Mouse (Mus musculus): Measurements from ENCODE around the gene Bcl2l14. TPM values are rescaled to one million over a fixed set of nuclear protein-coding genes. Genes with fewer than 3 reads are reported as not detected.

The Bcl2l14 gene
- polyA plus RNA-seq, 1 experiment from 2014 or later: not detected

GRCm38 (mm10) chr6:134454093-134454492, 58.0 kb downstream of the Bcl2l14 start:
- Histone ChIP-seq H3K4me2 (no peak overlapping the region), H3K36me3 (peaks cover 89% of the 10 kb centered on the region), H3K27me3 (no peaks in the 10 kb centered on the region), H3K27ac (replicated peaks) (no peak overlapping the region), H3K9me3 (no peaks in the 10 kb centered on the region), H3K9ac (no peak overlapping the region), H3K4me3 (no peak overlapping the region), H3K4me1 (replicated peaks) (peaks cover 5% of the 10 kb centered on the region)
- WGBS: 100% methylated on average over 1 of the region's 1 CpGs
- no peak for ATAC-seq (ENCODE audit: low read depth)

DNA sequence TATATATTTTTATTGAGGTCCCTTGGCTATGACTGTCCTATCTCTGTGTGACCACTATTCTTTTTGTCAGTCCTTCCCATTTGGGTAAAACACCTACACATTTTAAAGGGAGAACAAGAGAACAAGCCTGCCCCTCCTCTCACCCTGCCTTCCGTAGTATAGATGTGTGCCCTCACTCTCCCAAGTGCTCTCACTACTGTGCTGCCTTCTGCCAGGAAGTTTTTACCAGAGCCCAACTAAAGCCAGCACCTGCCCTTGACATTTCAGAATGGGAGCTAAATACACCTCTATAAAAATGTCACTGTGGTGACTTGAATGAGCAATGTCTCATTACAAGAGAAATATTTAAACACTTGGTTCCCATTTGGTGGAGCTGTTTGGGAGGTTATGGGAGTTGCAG, 62.3 kb downstream of the Bcl2l14 start:
- no peak overlapping the region for H3K27ac ChIP-seq (replicated peaks)
- H3K4me1 ChIP-seq (replicated peaks): no peaks in the 10 kb centered on the region
- H3K9ac ChIP-seq: no peak overlapping the region
- no peak overlapping the region for H3K4me2 ChIP-seq
- H3K36me3 ChIP-seq: peaks cover 88% of the 10 kb centered on the region
- WGBS: 93% methylated on average over 1 of the region's 1 CpGs
- no peaks in the 10 kb centered on the region for H3K9me3 ChIP-seq
- ATAC-seq (ENCODE audit: low read depth): no peak
- H3K4me3 ChIP-seq: no peak overlapping the region
- H3K27me3 ChIP-seq: no peaks in the 10 kb centered on the region

- H3K36me3 ChIP-seq: peaks cover 79% of the 10 kb centered on the region
- no peaks in the 10 kb centered on the region for H3K27me3 ChIP-seq
- no peak overlapping the region for H3K4me3 ChIP-seq
- H3K9me3 ChIP-seq: no peaks in the 10 kb centered on the region
- 87% methylated on average over 6 of the region's 6 CpGs for WGBS
- H3K4me1 ChIP-seq (replicated peaks): no peaks in the 10 kb centered on the region
- H3K27ac ChIP-seq (replicated peaks): no peak overlapping the region
- no peak overlapping the region for H3K4me2 ChIP-seq
- no peak overlapping the region for H3K9ac ChIP-seq
- ATAC-seq (ENCODE audit: low read depth): no peak
These were observed 65.1 kb downstream of the Bcl2l14 start for GRCm38 (mm10) chr6:134461175-134461574.

DNA sequence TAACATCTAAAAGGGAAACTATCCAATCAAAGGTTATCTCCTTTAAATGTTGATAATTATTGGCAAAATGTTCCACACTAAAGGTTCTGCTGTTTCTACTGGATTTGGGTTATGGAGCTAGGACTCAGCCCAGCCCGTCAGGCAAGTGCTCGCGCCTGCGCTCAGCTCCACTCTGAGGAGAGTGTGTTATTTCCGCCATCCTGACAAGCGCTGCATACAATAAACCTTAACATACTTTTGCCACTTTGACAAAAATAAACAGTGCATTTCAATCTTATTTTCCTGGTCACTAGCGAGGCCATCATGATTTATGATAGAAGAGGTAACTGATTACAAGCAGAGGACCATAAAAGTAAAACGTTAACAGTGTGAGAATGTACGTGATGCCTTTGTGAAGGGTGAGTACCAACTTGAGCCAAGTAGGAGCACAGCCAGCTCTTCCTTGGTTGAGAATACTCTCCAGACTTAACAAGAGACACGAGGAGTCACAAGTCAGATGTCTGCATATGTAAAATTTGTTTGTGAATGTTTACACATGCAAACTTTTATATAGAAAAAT, 70.6 kb downstream of the Bcl2l14 start:
- H3K27me3 ChIP-seq: no peaks in the 10 kb centered on the region
- H3K4me1 ChIP-seq (replicated peaks): no peaks in the 10 kb centered on the region
- H3K4me3 ChIP-seq: no peak overlapping the region
- WGBS: 84% methylated on average over 10 of the region's 10 CpGs
- H3K9ac ChIP-seq: no peak overlapping the region
- ATAC-seq (ENCODE audit: low read depth): no peak
- no peaks in the 10 kb centered on the region for H3K9me3 ChIP-seq
- H3K36me3 ChIP-seq: peaks cover 70% of the 10 kb centered on the region
- H3K27ac ChIP-seq (replicated peaks): no peak overlapping the region
- H3K4me2 ChIP-seq: no peak overlapping the region

- peaks cover 55% of the 10 kb centered on the region for H3K36me3 ChIP-seq
- H3K4me2 ChIP-seq: no peak overlapping the region
- H3K9ac ChIP-seq: no peak overlapping the region
- 93% methylated on average over 2 of the region's 2 CpGs for WGBS
- H3K27me3 ChIP-seq: no peaks in the 10 kb centered on the region
- H3K9me3 ChIP-seq: no peaks in the 10 kb centered on the region
- no peak overlapping the region for H3K27ac ChIP-seq (replicated peaks)
- no peak overlapping the region for H3K4me3 ChIP-seq
- ATAC-seq (ENCODE audit: low read depth): no peak
- no peaks in the 10 kb centered on the region for H3K4me1 ChIP-seq (replicated peaks)
These were observed 73.2 kb downstream of the Bcl2l14 start for GRCm38 (mm10) chr6:134469297-134469696.

DNA sequence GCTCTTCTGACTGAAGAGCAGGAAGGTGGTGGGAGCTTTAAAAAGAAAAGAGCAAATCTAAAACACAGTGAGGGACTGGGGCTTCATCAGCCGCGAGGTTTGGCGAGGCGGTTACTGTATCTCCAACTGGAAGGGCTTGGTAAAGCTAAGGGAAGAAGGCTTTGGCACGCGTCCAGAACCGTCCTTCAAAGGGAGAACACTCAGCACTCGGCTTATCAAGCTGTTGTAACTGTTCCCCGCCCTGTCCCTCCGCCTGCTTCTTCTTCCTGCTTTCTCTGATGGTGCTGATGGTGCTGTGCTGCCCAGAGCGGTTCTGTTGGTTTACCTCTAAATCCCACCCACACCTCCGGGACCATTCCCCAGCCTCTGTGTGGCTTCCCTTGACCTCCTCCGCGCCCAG, 74.7 kb downstream of the Bcl2l14 start:
- ATAC-seq (ENCODE audit: low read depth): peak; percentile 27; the same call in 1 of the 2 replicates
- H3K4me3 ChIP-seq: no peak overlapping the region

DNA sequence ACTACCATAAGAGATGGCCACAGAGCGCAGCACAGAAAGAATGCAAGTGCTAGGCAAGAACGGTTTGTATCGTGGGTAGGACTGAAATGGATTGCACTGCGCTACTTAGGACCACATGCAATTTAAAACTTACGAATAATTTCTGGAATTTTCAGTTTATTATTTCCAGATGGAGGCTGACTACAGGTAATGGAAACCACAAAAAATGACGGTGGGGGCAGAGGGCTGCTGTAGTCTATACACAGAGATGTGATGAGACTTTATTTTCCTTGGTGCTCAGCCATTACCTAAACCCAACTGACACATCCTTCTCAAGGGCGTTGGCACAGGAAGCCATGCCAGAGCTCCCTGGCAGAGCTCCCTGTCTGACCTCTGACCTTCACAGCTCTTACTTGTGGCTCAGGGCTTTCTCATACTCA, 77.0 kb downstream of the Bcl2l14 start:
- H3K9ac ChIP-seq: no peak overlapping the region
- no peak for ATAC-seq (ENCODE audit: low read depth)
- no peak overlapping the region for H3K4me3 ChIP-seq
- H3K4me2 ChIP-seq: no peak overlapping the region
- no peak overlapping the region for H3K27ac ChIP-seq (replicated peaks)
- H3K4me1 ChIP-seq (replicated peaks): no peaks in the 10 kb centered on the region; the same call in 1 of the 2 replicates
- H3K27me3 ChIP-seq: no peaks in the 10 kb centered on the region
- WGBS: 90% methylated on average over 7 of the region's 7 CpGs
- H3K36me3 ChIP-seq: peaks cover 28% of the 10 kb centered on the region
- H3K9me3 ChIP-seq: no peaks in the 10 kb centered on the region

More for the DNA sequence above, 74.7 kb downstream of the Bcl2l14 start:
- Histone ChIP-seq H3K27ac (replicated peaks) (no peak overlapping the region), H3K9ac (no peak overlapping the region), H3K4me2 (no peak overlapping the region), H3K36me3 (peaks cover 45% of the 10 kb centered on the region), H3K9me3 (no peaks in the 10 kb centered on the region), H3K4me1 (replicated peaks) (no peaks in the 10 kb centered on the region), H3K27me3 (no peaks in the 10 kb centered on the region)
- 84% methylated on average over 14 of the region's 14 CpGs for WGBS

DNA sequence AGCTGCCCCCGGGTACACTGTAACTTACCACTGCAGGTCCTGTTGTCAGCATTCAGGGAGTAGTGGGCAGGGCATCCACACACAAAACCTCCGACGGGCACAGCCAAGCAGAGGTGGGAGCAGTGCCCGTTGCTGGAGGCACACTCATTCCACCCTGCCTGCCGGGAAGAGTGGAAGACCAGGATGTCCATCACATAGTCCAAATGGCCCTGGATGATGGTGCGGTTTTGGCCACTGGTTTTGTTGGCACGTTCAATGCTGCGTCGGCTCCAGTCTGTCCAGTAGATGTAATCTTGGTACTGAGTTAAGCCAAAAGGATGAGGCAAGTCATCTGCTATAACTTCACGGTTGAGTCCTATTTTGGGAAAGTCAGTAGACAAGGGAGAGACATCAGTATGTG, 83.4 kb downstream of the Bcl2l14 start:
- H3K27me3 ChIP-seq: no peaks in the 10 kb centered on the region
- no peaks in the 10 kb centered on the region for H3K9me3 ChIP-seq
- no peak overlapping the region for H3K4me3 ChIP-seq
- H3K27ac ChIP-seq (replicated peaks): no peak overlapping the region
- H3K4me1 ChIP-seq (replicated peaks): no peaks in the 10 kb centered on the region; the same call in 1 of the 2 replicates
- WGBS: 97% methylated on average over 10 of the region's 10 CpGs
- H3K4me2 ChIP-seq: no peak overlapping the region
- ATAC-seq (ENCODE audit: low read depth): no peak
- H3K9ac ChIP-seq: no peak overlapping the region
- H3K36me3 ChIP-seq: peaks cover 39% of the 10 kb centered on the region

DNA sequence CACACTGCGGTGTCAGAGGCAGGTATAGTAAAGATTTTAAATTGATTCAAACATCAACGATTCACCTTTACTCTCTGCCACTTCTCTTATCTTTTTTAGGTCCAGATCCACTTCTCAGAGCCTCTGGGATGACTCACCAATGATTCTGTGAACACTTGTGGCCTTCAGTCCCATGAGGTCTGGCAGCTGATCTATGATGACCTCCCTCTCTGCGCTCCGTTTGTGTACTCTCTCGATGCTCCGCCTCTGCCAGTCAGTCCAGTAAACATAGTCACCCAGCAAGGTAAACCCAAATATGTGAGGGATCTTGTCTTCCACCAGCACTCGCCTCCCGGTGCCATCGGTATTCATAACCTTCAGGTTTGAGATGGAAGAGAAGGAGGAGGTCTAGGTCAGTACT, 90.2 kb downstream of the Bcl2l14 start:
- 89% methylated on average over 9 of the region's 9 CpGs for WGBS
- Histone ChIP-seq H3K4me1 (replicated peaks) (0 out of 2 replicates have a peak, but pooled peaks cover 7% of the 10 kb centered on the region), H3K9ac (no peak overlapping the region), H3K27me3 (no peaks in the 10 kb centered on the region), H3K9me3 (no peaks in the 10 kb centered on the region), H3K4me2 (no peak overlapping the region), H3K27ac (replicated peaks) (no peak overlapping the region), H3K36me3 (peaks cover 32% of the 10 kb centered on the region), H3K4me3 (no peak overlapping the region)
- ATAC-seq (ENCODE audit: low read depth): no peak

Other genes starting within 250 kb of the Bcl2l14 start
- gene Lrp6, start 170.6 kb downstream of the Bcl2l14 start, polyA plus RNA-seq (2015; fragmentation: Nextera tagmentation; extraction: Ambion mirVana): 20.8 and 24.5 TPM in 2 replicates
- gene Mansc1, start 236.2 kb downstream of the Bcl2l14 start, polyA plus RNA-seq (2015; fragmentation: Nextera tagmentation; extraction: Ambion mirVana): 1.1 and 1.5 TPM in 2 replicates
- gene Borcs5, start 243.2 kb downstream of the Bcl2l14 start, polyA plus RNA-seq (2015; fragmentation: Nextera tagmentation; extraction: Ambion mirVana): 47.5 and 48.1 TPM in 2 replicates

Data from neural tube, embryonic 13.5 days (tissue).